Mouse (Mus musculus): Measurements from ENCODE around the gene C8g.

The C8g gene

DNA sequence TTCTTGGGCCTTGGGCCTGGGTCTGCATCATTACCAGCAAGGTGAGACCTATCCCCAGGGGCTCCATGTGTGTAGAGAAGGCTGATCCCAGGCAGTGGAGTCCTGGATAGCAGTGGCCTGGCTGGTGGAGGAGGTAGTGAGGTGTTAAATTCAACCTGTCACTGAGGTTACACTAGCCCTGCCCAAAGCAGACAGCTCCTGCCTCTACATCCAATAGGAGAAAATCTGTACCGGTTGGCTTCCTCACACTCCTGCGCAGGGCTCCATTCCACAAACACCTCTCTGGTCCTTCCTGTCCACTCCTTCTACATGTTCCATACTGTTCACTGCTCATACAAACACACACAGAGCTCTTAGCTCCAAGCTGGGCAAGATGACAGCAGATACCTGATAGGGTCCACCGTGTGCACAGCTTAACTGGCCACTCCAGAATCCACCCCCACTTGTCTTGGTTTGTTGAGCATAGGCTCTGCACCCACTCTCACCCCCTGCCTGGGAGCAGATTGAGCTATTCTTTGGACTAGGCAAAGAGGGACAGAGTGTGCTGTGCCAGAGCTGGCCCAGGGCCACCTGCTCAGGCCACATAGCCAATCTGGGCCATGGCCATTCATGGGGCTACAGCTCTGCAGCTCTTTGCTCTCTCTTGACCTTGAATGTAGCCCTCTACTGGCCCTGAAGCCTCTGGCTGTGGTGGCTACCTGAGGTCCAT is 23.4 kb downstream of the C8g start:
- H3K4me3 ChIP-seq (replicated peaks; ENCODE audit: low read length) = no peak overlapping the region
- no peaks in the 10 kb centered on the region for H3K4me1 ChIP-seq (replicated peaks; ENCODE audit: low read depth, low read length)
- no peaks in the 10 kb centered on the region for H3K36me3 ChIP-seq (ENCODE audit: insufficient read depth, low read length)
- no peaks in the 10 kb centered on the region for H3K9me3 ChIP-seq (ENCODE audit: low read length)
- TF ChIP-seq CTCF (conservative IDR thresholded peaks at IDR 0.05; ENCODE audit: low read length) (no peak), NANOG (IDR thresholded peaks at IDR 0.05; ENCODE audit: borderline replicate concordance, low read length) (no peak), POU5F1 (IDR thresholded peaks at IDR 0.05; ENCODE audit: borderline replicate concordance, low read length) (no peak)
- H3K27me3 ChIP-seq (ENCODE audit: insufficient read depth, low read length) = peaks cover 18% of the 10 kb centered on the region

DNA sequence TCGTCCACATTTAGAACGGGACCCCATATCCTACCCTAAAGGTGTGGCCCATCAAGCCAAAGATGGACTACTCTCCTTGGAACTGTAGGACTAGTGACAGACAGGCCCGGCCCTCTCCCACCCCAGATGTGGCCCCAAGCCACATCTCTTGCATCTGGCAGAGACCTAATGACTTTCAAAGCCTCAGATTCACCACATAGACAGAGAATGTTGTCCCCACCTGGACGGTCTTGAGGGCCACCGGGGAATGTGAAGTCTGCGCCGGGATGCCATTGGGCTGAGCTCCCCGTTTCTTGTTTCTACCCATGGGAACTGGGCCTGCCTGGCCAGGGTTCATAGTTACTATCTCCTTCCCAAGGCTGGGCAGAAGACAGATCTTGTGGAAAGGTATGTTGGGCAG is 24.0 kb downstream of the C8g start:
- H3K4me3 ChIP-seq (replicated peaks; ENCODE audit: low read length) = no peak overlapping the region
- TF ChIP-seq NANOG (IDR thresholded peaks at IDR 0.05; ENCODE audit: borderline replicate concordance, low read length) = no peak
- TF ChIP-seq POU5F1 (IDR thresholded peaks at IDR 0.05; ENCODE audit: borderline replicate concordance, low read length) = no peak
- no peak for TF ChIP-seq CTCF (conservative IDR thresholded peaks at IDR 0.05; ENCODE audit: low read length)
- H3K36me3 ChIP-seq (ENCODE audit: insufficient read depth, low read length) = no peaks in the 10 kb centered on the region
- H3K9me3 ChIP-seq (ENCODE audit: low read length) = no peaks in the 10 kb centered on the region
- no peaks in the 10 kb centered on the region for H3K4me1 ChIP-seq (replicated peaks; ENCODE audit: low read depth, low read length)
- peaks cover 18% of the 10 kb centered on the region for H3K27me3 ChIP-seq (ENCODE audit: insufficient read depth, low read length)

DNA sequence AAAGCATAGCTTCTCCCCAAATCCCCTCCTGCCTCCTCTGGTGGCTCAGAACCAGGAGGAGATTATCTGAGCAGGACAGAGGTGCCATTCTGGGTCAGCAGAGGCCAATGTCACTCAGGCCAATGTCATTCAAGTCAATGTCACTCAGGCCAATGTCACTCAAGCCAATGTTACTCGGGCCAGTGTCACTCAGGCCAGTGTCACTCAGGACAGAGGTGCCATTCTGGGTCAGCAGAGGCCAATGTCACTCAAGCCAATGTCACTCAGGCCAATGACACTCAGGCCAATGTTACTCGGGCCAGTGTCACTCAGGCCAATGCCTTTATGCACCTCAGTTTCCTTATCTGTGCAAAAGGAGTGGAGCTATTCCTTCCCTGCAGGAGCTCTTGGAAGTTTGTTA is 29.0 kb downstream of the C8g start:
- Histone ChIP-seq H3K36me3 (ENCODE audit: insufficient read depth, low read length) (no peaks in the 10 kb centered on the region), H3K9me3 (ENCODE audit: low read length) (no peaks in the 10 kb centered on the region), H3K27me3 (ENCODE audit: insufficient read depth, low read length) (peaks cover 37% of the 10 kb centered on the region), H3K4me1 (replicated peaks; ENCODE audit: low read depth, low read length) (peaks cover 16% of the 10 kb centered on the region), H3K4me3 (replicated peaks; ENCODE audit: low read length) (no peak overlapping the region)
- TF ChIP-seq CTCF (conservative IDR thresholded peaks at IDR 0.05; ENCODE audit: low read length) = no peak
- no peak for TF ChIP-seq POU5F1 (IDR thresholded peaks at IDR 0.05; ENCODE audit: borderline replicate concordance, low read length)
- TF ChIP-seq NANOG (IDR thresholded peaks at IDR 0.05; ENCODE audit: borderline replicate concordance, low read length) = no peak

DNA sequence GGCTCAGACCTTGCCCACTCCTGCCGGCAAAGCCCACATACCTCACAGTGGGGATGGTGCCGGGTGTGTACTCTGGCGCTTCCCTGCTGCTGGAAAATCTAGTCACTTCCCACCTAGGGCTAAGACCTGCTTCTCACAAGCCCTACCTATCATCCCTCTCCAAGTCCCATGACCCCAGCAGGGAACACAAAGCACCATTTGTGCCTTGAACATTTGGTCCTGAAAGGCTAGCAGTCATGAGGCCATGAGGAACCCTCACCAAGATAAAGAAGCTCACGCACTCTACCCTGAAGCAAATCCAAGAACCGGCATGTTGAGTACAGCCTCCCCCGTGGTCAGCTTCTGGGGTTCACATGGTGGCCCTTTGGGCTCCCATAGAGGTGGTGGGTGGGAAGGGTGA is 31.6 kb downstream of the C8g start, which contains the start of gene Ptgds:
Ptgds (minus strand) TSS at position 78 of the 400 bp plus-strand sequence.
- Histone ChIP-seq H3K36me3 (ENCODE audit: insufficient read depth, low read length) (no peaks in the 10 kb centered on the region), H3K27me3 (ENCODE audit: insufficient read depth, low read length) (peaks cover 19% of the 10 kb centered on the region; the same call in 1 of the 2 replicates), H3K4me1 (replicated peaks; ENCODE audit: low read depth, low read length) (peaks cover 22% of the 10 kb centered on the region), H3K9me3 (ENCODE audit: low read length) (no peaks in the 10 kb centered on the region), H3K4me3 (replicated peaks; ENCODE audit: low read length) (no peak within 1 kb of the TSS)
- TF ChIP-seq CTCF (conservative IDR thresholded peaks at IDR 0.05; ENCODE audit: low read length) (no peak), NANOG (IDR thresholded peaks at IDR 0.05; ENCODE audit: borderline replicate concordance, low read length) (no peak), POU5F1 (IDR thresholded peaks at IDR 0.05; ENCODE audit: borderline replicate concordance, low read length) (no peak)

GRCm38 (mm10) chr2:25468962-25469915 is 32.3 kb downstream of the C8g start:
- Histone ChIP-seq H3K9me3 (ENCODE audit: low read length) (no peaks in the 10 kb centered on the region), H3K4me1 (replicated peaks; ENCODE audit: low read depth, low read length) (peaks cover 22% of the 10 kb centered on the region), H3K36me3 (ENCODE audit: insufficient read depth, low read length) (no peaks in the 10 kb centered on the region), H3K4me3 (replicated peaks; ENCODE audit: low read length) (no peak overlapping the region), H3K27me3 (ENCODE audit: insufficient read depth, low read length) (peaks cover 19% of the 10 kb centered on the region; the same call in 1 of the 2 replicates)
- no peak for TF ChIP-seq NANOG (IDR thresholded peaks at IDR 0.05; ENCODE audit: borderline replicate concordance, low read length)
- no peak for TF ChIP-seq CTCF (conservative IDR thresholded peaks at IDR 0.05; ENCODE audit: low read length)
- no peak for TF ChIP-seq POU5F1 (IDR thresholded peaks at IDR 0.05; ENCODE audit: borderline replicate concordance, low read length)

DNA sequence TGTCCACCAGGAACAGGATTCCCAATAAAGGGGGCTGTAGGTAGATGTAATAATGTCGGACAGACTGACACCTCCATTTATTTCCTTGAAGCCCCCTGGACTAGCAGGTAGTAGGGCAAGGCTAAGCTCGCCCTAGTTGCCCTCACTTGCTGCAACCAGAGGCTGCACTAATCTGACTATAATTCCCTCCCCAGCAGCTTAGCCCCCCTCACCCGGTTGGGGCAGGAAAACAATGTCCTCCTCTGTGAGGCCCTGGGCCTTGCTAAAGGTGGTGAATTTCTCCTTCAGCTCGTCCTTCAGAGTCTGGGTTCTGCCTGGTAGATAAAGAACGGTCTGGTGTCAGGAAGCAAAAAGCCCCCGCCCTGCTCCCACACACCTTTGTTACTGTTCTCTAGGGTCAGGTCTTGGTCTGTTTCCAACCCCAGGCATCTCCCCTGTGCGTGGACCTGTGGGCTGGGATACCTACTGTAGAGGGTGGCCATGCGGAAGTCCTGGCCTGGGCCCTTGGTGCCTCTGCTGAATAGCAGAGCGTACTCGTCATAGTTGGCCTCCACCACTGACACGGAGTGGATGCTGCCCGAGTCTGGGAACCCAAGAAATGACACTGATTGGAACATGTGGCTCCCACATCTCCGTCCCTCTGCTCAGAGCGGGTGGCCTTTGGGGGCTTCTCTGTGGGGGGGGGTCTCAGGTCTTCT is 33.8 kb downstream of the C8g start:
- Histone ChIP-seq H3K36me3 (ENCODE audit: insufficient read depth, low read length) (no peaks in the 10 kb centered on the region), H3K4me1 (replicated peaks; ENCODE audit: low read depth, low read length) (peaks cover 22% of the 10 kb centered on the region), H3K27me3 (ENCODE audit: insufficient read depth, low read length) (peaks cover 19% of the 10 kb centered on the region; the same call in 1 of the 2 replicates), H3K9me3 (ENCODE audit: low read length) (no peaks in the 10 kb centered on the region), H3K4me3 (replicated peaks; ENCODE audit: low read length) (peak overlapping the region; percentile 23; the same call in 1 of the 2 replicates)
- no peak for TF ChIP-seq NANOG (IDR thresholded peaks at IDR 0.05; ENCODE audit: borderline replicate concordance, low read length)
- no peak for TF ChIP-seq CTCF (conservative IDR thresholded peaks at IDR 0.05; ENCODE audit: low read length)
- no peak for TF ChIP-seq POU5F1 (IDR thresholded peaks at IDR 0.05; ENCODE audit: borderline replicate concordance, low read length)

GRCm38 (mm10) chr2:25465816-25466635 is 35.5 kb downstream of the C8g start:
- no peak for TF ChIP-seq NANOG (IDR thresholded peaks at IDR 0.05; ENCODE audit: borderline replicate concordance, low read length)
- no peak for TF ChIP-seq POU5F1 (IDR thresholded peaks at IDR 0.05; ENCODE audit: borderline replicate concordance, low read length)
- TF ChIP-seq CTCF (conservative IDR thresholded peaks at IDR 0.05; ENCODE audit: low read length) = no peak
- H3K27me3 ChIP-seq (ENCODE audit: insufficient read depth, low read length) = peaks cover 19% of the 10 kb centered on the region; the same call in 1 of the 2 replicates
- no peak overlapping the region for H3K4me3 ChIP-seq (replicated peaks; ENCODE audit: low read length)
- H3K9me3 ChIP-seq (ENCODE audit: low read length) = no peaks in the 10 kb centered on the region
- H3K4me1 ChIP-seq (replicated peaks; ENCODE audit: low read depth, low read length) = peaks cover 28% of the 10 kb centered on the region
- no peaks in the 10 kb centered on the region for H3K36me3 ChIP-seq (ENCODE audit: insufficient read depth, low read length)
